Mouse (Mus musculus): Measurements from ENCODE around the gene Hoxc11. TPM values are rescaled to one million over a fixed set of nuclear protein-coding genes. Genes with fewer than 3 reads are reported as not detected.
A peak's percentile ranks its signal among the peaks of the same experiment; 100 is the strongest.

Gene Hoxc11
- polyA plus RNA-seq, 1 experiment from 2014 or later, result not detected

DNA sequence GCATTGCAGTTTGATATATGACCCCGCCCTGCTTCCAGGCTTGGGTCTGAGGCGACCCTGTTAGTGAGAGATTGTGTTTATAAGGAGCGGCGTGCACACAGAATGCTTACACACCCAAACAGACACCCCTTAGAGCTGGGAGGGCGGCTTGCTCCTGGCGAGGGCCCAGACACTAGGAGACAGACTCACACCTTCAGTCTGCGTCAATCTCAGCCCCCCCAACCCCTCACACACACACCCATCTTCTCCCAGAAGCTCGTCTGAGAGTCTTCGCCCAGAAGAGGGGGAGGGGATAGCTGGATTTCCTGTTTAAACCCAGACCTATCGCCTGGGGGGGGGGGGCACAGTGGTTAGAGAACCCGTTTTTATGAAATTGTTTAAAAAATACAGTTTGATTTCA is 45.7 kb downstream of the Hoxc11 start:
- peaks cover 14% of the 10 kb centered on the region for H3K4me1 ChIP-seq
- 1% methylated on average over 11 of the region's 11 CpGs for WGBS
- H3K27ac ChIP-seq (replicated peaks), result no peak overlapping the region
- no peaks in the 10 kb centered on the region for H3K9me3 ChIP-seq (replicated peaks)
- H3K36me3 ChIP-seq, result no peaks in the 10 kb centered on the region
- no peak overlapping the region for H3K4me3 ChIP-seq
- DNase-seq (ENCODE audit: low spot score), result no peak
- H3K27me3 ChIP-seq (ENCODE audit: low read depth, poor library complexity, severe bottlenecking), result peaks cover 100% of the 10 kb centered on the region

DNA sequence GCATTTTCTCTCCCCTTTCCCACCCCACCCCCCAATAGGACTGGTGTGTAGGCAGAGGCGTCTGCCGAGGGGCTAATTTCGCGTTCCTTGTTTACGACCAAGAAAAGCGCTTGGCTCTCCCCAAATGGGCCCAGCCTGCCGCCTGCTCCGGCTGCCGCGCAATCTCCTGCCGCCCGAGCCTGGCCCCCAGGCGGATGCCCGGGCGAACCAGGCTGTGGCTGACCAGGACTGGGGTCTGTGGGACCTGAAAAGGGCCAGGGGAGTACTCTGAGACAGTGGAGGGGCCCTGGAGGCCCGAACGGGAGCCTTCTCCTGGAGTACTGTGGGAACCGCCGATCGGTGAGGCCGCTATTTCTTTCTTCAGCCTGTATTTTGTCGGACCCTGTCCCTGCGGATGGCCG is 46.3 kb downstream of the Hoxc11 start:
- DNase-seq (ENCODE audit: low spot score), result peak; percentile 51
- H3K36me3 ChIP-seq, result no peaks in the 10 kb centered on the region
- H3K4me1 ChIP-seq, result peaks cover 14% of the 10 kb centered on the region
- H3K4me3 ChIP-seq, result no peak overlapping the region
- peaks cover 100% of the 10 kb centered on the region for H3K27me3 ChIP-seq (ENCODE audit: low read depth, poor library complexity, severe bottlenecking)
- H3K9me3 ChIP-seq (replicated peaks), result no peaks in the 10 kb centered on the region
- H3K27ac ChIP-seq (replicated peaks), result no peak overlapping the region
- WGBS, result under 1% methylated on average over 24 of the region's 24 CpGs

DNA sequence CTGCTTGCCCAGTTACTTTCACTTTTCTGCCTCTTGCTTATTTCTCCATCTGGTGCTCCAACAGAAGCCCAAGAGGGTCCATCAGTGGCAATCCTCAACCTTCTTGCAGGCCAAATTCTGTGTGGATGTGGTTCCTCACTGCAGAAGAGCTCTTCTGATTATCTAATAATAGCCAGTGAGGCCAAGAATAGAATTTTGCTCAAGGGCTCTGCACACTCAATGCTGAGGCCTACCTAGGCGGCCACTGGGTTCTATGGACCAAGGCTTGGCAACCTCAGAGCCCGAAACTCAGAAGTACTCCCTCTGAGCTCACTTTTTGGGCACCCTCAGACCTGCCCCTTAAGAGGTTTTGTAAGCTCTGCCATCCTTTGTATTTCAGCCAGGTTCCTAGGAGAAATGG is 47.1 kb downstream of the Hoxc11 start:
- Histone ChIP-seq H3K27me3 (ENCODE audit: low read depth, poor library complexity, severe bottlenecking) (peaks cover 100% of the 10 kb centered on the region), H3K4me3 (no peak overlapping the region), H3K27ac (replicated peaks) (no peak overlapping the region), H3K4me1 (peaks cover 14% of the 10 kb centered on the region), H3K9me3 (replicated peaks) (no peaks in the 10 kb centered on the region), H3K36me3 (no peaks in the 10 kb centered on the region)
- WGBS, result 18% methylated on average over 2 of the region's 2 CpGs
- no peak for DNase-seq (ENCODE audit: low spot score)

DNA sequence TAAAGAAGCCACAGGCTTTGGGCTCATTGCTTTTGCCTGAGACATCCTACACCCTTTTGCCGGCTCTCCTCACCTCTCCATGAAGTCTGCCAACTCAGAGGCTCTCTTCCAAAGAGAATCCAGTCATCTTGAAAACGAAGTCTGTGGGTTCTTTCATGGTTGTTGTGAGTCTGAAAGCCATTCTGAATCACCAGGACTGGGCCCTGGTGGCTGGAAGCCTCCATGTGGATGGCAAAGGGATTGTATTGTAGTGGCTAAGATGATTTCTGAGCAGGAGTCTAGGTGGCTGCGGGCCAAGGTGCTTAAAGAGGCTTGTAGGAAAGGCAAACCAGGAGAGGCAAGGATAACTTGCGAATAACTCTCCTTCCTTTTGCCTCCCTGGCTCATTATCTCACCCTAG is 47.9 kb downstream of the Hoxc11 start:
- H3K36me3 ChIP-seq, result no peaks in the 10 kb centered on the region
- DNase-seq (ENCODE audit: low spot score), result no peak
- H3K9me3 ChIP-seq (replicated peaks), result no peaks in the 10 kb centered on the region
- no peak overlapping the region for H3K27ac ChIP-seq (replicated peaks)
- peaks cover 14% of the 10 kb centered on the region for H3K4me1 ChIP-seq
- no peak overlapping the region for H3K4me3 ChIP-seq
- WGBS, result 2% methylated on average over 4 of the region's 4 CpGs
- peaks cover 100% of the 10 kb centered on the region for H3K27me3 ChIP-seq (ENCODE audit: low read depth, poor library complexity, severe bottlenecking)

DNA sequence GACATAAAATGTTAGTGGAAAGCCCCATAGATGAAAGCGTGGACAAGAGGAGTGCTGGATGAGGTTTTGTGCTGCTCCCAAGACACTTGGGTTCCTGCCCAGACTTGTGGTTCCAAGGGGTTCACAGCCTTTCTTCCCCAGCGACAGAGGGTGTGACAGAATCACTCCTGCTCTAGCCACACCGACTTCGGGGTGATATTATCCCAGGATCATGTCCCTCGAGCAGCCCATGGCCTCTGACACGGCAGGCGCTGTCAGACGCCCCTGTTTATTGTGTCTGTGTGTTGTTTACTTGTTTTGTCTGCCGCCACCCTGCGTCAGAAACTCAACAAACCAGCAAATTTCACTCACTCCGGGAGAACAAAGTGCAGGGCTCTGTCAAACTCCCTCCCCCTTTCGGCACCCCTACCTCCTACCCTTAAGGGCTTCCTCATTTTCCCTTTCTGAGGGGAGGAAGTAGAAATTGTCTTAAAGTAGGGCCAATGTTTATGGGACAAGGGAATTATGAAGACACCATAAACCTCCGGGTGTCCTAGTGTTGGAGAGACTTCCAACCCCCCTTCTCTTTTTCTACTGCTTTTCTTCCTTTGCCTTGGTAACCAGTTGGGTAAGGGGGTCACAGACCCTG is 48.7 kb downstream of the Hoxc11 start:
- Histone ChIP-seq H3K4me1 (peaks cover 14% of the 10 kb centered on the region), H3K27ac (replicated peaks) (no peak overlapping the region), H3K27me3 (ENCODE audit: low read depth, poor library complexity, severe bottlenecking) (peaks cover 100% of the 10 kb centered on the region), H3K9me3 (replicated peaks) (no peaks in the 10 kb centered on the region), H3K4me3 (no peak overlapping the region), H3K36me3 (no peaks in the 10 kb centered on the region)
- DNase-seq (ENCODE audit: low spot score), result no peak
- WGBS, result 1% methylated on average over 13 of the region's 13 CpGs

DNA sequence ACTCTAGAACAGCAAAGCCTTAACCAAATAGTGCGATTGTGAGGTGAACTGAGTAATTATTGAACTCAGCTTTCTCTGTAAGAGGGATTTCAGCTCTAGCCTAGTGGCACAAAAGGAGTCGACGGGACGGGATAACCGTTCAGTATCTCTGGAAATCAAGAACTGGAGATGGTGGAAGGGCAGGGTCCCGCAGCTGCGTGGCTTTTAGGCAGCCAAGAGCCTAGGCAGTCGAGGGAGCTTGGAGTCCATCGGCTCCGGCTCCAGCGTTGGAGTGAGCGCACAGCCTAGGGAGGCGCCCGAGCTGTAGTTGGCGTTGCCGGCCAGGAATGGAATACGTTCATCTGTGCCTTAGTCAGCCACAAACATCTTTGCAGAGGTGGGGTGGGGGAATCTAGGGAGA is 51.1 kb downstream of the Hoxc11 start:
- H3K9me3 ChIP-seq (replicated peaks), result no peaks in the 10 kb centered on the region
- DNase-seq (ENCODE audit: low spot score), result peak; percentile 65
- no peak overlapping the region for H3K27ac ChIP-seq (replicated peaks)
- H3K4me3 ChIP-seq, result no peak overlapping the region
- WGBS, result under 1% methylated on average over 17 of the region's 17 CpGs
- H3K36me3 ChIP-seq, result no peaks in the 10 kb centered on the region
- peaks cover 100% of the 10 kb centered on the region for H3K27me3 ChIP-seq (ENCODE audit: low read depth, poor library complexity, severe bottlenecking)
- peaks cover 5% of the 10 kb centered on the region; the same call in 1 of the 2 replicates for H3K4me1 ChIP-seq

DNA sequence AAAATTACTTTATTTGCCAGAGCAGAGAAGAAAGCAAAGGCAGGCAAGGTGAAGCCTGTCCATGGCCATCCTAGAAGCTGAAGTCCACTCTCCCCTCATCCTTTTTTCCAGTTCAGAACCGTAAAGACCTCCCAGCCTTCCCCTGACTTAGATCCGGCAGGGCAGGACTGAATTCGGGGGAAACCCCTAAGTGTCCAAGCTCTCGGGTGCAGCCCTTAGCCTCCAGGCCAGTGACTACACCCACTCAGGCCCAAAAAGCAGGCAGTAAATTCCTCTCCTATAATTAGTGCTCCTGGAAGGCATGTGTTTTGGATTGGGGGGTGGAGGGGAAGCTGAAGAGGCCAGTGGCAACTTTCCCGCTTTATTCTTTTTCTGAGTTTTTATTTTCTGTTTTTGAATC is 51.6 kb downstream of the Hoxc11 start:
- Histone ChIP-seq H3K27me3 (ENCODE audit: low read depth, poor library complexity, severe bottlenecking) (peaks cover 100% of the 10 kb centered on the region), H3K9me3 (replicated peaks) (no peaks in the 10 kb centered on the region), H3K4me1 (no peaks in the 10 kb centered on the region; the same call in 1 of the 2 replicates), H3K27ac (replicated peaks) (no peak overlapping the region), H3K4me3 (no peak overlapping the region), H3K36me3 (no peaks in the 10 kb centered on the region)
- 4% methylated on average over 5 of the region's 5 CpGs for WGBS
- no peak for DNase-seq (ENCODE audit: low spot score)

DNA sequence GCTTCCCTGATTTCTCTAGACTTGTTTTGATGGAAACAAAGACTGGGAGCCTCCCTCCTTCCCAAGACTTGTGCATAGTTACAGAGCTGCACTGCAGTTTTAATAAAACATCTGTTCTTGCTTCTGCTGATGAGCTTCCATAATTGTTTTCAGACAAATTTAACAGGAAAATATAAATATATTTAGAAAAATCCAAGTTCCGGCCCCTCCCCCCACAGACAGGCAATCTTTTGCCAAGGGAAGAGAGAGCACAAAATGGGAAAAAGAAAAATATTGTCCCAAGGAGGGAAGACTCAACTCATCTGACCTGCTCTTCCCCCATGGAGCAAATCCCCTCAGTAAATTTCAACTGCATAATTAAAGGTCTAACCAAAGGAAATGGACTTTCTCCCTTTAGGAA is 52.1 kb downstream of the Hoxc11 start:
- 6% methylated on average over 1 of the region's 1 CpGs for WGBS
- no peaks in the 10 kb centered on the region for H3K9me3 ChIP-seq (replicated peaks)
- no peak overlapping the region for H3K27ac ChIP-seq (replicated peaks)
- no peaks in the 10 kb centered on the region for H3K36me3 ChIP-seq
- H3K27me3 ChIP-seq (ENCODE audit: low read depth, poor library complexity, severe bottlenecking), result peaks cover 100% of the 10 kb centered on the region
- no peak overlapping the region for H3K4me3 ChIP-seq
- H3K4me1 ChIP-seq, result 0 out of 2 replicates have a peak, but pooled peaks cover 3% of the 10 kb centered on the region
- no peak for DNase-seq (ENCODE audit: low spot score)

Small RNA genes lying within 50 kb of the gene (microRNA-seq; reads per million reads assigned to microRNA genes)
- gene Mir196a-2, result 4.2 reads per million, percentile 9 among the genes with 10 or more reads in this experiment

Other genes with a start within 250 kb of the Hoxc11 start
- gene Calcoco1, start 232.2 kb upstream of the Hoxc11 start, polyA plus RNA-seq (2016; fragmentation: Nextera tagmentation; extraction: Ambion mirVana), result 26.0 and 31.1 TPM in 2 replicates
- gene Hoxc13, start 33.3 kb upstream of the Hoxc11 start, polyA plus RNA-seq (2016; fragmentation: Nextera tagmentation; extraction: Ambion mirVana), result not detected in 2 replicates
- not detected in 2 replicates for gene Hoxc12, start 17.7 kb upstream of the Hoxc11 start, polyA plus RNA-seq (2016; fragmentation: Nextera tagmentation; extraction: Ambion mirVana)
- gene Hoxc10, start 12.4 kb downstream of the Hoxc11 start, polyA plus RNA-seq (2016; fragmentation: Nextera tagmentation; extraction: Ambion mirVana), result not detected in 2 replicates
- gene Hoxc5, start 13.0 kb downstream of the Hoxc11 start, polyA plus RNA-seq (2016; fragmentation: Nextera tagmentation; extraction: Ambion mirVana), result 0.04 and 0.06 TPM in 2 replicates
- gene Hoxc9, start 22.0 kb downstream of the Hoxc11 start, polyA plus RNA-seq (2016; fragmentation: Nextera tagmentation; extraction: Ambion mirVana), result not detected in 2 replicates
- not detected in 2 replicates for gene Hoxc8, start 36.2 kb downstream of the Hoxc11 start, polyA plus RNA-seq (2016; fragmentation: Nextera tagmentation; extraction: Ambion mirVana)
- not detected in 2 replicates for gene Hoxc6, start 43.8 kb downstream of the Hoxc11 start, polyA plus RNA-seq (2016; fragmentation: Nextera tagmentation; extraction: Ambion mirVana)
- gene Hoxc4, start 64.5 kb downstream of the Hoxc11 start, polyA plus RNA-seq (2016; fragmentation: Nextera tagmentation; extraction: Ambion mirVana), result not detected in 2 replicates
- 24.6 and 26.4 TPM in 2 replicates for gene Smug1, start 212.7 kb downstream of the Hoxc11 start, polyA plus RNA-seq (2016; fragmentation: Nextera tagmentation; extraction: Ambion mirVana)

Measured in midbrain, embryonic 10.5 days (tissue).